Mouse (Mus musculus): ENCODE data around the gene Ctsw. TPM values are rescaled to one million over a fixed set of nuclear protein-coding genes. Genes with fewer than 3 reads are reported as not detected.

Ctsw gene
- polyA plus RNA-seq, 1 experiment from 2014 or later, result 0.53 TPM

GRCm38 (mm10) chr19:5486286-5486685, 18.0 kb upstream of the Ctsw start:
- Histone ChIP-seq H3K27ac (no peak overlapping the region), H3K27me3 (no peaks in the 10 kb centered on the region), H3K4me3 (replicated peaks) (no peak overlapping the region), H3K4me2 (0 out of 2 replicates have a peak overlapping the region, but pooled peaks have one; percentile 86), H3K9ac (peak overlapping the region; percentile 76), H3K36me3 (peaks cover 50% of the 10 kb centered on the region), H3K4me1 (replicated peaks) (peaks cover 43% of the 10 kb centered on the region), H3K9me3 (replicated peaks) (no peaks in the 10 kb centered on the region)
- 83% methylated on average over 8 of the region's 8 CpGs for WGBS (ENCODE audit: insufficient replicate concordance)
- DNase-seq (no peak), ATAC-seq (ENCODE audit: low read depth) (no peak)

DNA sequence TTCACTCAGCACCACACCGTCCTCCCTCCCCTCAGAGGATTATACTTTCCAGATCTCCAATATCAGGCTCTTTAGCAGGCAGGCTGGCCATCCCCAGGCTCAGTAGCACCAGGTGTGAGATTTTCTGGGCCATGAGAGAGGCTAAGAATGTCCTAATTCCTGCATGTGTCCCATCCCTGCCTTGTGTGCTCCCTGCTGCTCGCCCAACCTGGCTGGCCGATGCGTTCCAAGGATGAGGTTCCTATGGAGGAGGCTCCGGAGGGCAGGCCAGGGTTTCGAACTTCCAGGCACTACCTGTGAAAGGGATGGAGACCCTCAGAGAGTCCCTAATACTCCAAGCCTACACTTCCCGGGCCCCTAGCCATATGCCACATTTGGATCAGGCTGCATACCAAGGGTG, 17.5 kb upstream of the Ctsw start:
- ATAC-seq (ENCODE audit: low read depth) (no peak), DNase-seq (no peak)
- Histone ChIP-seq H3K4me1 (replicated peaks) (peaks cover 43% of the 10 kb centered on the region), H3K9ac (no peak overlapping the region), H3K27ac (no peak overlapping the region), H3K9me3 (replicated peaks) (no peaks in the 10 kb centered on the region), H3K36me3 (peaks cover 52% of the 10 kb centered on the region), H3K4me2 (no peak overlapping the region), H3K4me3 (replicated peaks) (no peak overlapping the region), H3K27me3 (no peaks in the 10 kb centered on the region)
- WGBS (ENCODE audit: insufficient replicate concordance), result 85% methylated on average over 7 of the region's 7 CpGs

DNA sequence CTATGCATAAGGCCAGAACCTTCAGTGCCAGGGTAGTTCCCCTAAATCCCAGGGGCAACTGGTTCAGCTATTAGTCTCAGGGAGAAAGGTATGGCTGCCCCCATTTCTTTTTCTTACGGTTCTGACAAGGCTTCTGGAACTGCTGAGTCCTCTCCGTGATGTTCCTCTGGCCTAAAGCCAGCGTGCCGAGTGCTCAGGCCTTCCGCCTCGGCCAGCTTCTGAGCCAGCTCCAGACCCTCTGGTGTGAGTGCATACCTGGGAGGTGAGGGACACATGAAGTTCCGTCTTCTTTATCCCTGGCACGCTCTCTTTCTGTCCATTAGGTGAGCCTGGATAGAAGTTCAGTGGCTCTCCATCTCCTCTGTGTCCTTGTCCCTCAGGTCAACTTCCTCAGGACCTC, 17.1 kb upstream of the Ctsw start:
- ATAC-seq (ENCODE audit: low read depth), result no peak
- Histone ChIP-seq H3K4me1 (replicated peaks) (peaks cover 43% of the 10 kb centered on the region), H3K4me3 (replicated peaks) (no peak overlapping the region), H3K27me3 (no peaks in the 10 kb centered on the region), H3K9ac (no peak overlapping the region), H3K9me3 (replicated peaks) (no peaks in the 10 kb centered on the region), H3K4me2 (no peak overlapping the region), H3K36me3 (peaks cover 52% of the 10 kb centered on the region), H3K27ac (no peak overlapping the region)
- DNase-seq, result no peak
- 84% methylated on average over 8 of the region's 8 CpGs for WGBS (ENCODE audit: insufficient replicate concordance)

GRCm38 (mm10) chr19:5484496-5484895, 16.2 kb upstream of the Ctsw start:
- 82% methylated on average over 5 of the region's 5 CpGs for WGBS (ENCODE audit: insufficient replicate concordance)
- H3K36me3 ChIP-seq, result peaks cover 52% of the 10 kb centered on the region
- H3K9me3 ChIP-seq (replicated peaks), result no peaks in the 10 kb centered on the region

GRCm38 (mm10) chr19:5483386-5484359, 15.4 kb upstream of the Ctsw start:
- Histone ChIP-seq H3K36me3 (peaks cover 52% of the 10 kb centered on the region), H3K27ac (no peak overlapping the region), H3K9me3 (replicated peaks) (no peaks in the 10 kb centered on the region), H3K4me3 (replicated peaks) (no peak overlapping the region), H3K9ac (no peak overlapping the region), H3K27me3 (no peaks in the 10 kb centered on the region), H3K4me2 (no peak overlapping the region), H3K4me1 (replicated peaks) (peaks cover 30% of the 10 kb centered on the region)
- WGBS (ENCODE audit: insufficient replicate concordance), result 80% methylated on average over 19 of the region's 19 CpGs
- ATAC-seq (ENCODE audit: low read depth) (no peak), DNase-seq (no peak)

More at GRCm38 (mm10) chr19:5484496-5484895, 16.2 kb upstream of the Ctsw start:
- Histone ChIP-seq H3K4me1 (replicated peaks) (peaks cover 37% of the 10 kb centered on the region), H3K4me3 (replicated peaks) (no peak overlapping the region), H3K27ac (no peak overlapping the region), H3K9ac (no peak overlapping the region), H3K4me2 (no peak overlapping the region), H3K27me3 (no peaks in the 10 kb centered on the region)
- DNase-seq (no peak), ATAC-seq (ENCODE audit: low read depth) (no peak)

- Histone ChIP-seq H3K27ac (no peak overlapping the region), H3K36me3 (peaks cover 52% of the 10 kb centered on the region), H3K9ac (no peak overlapping the region)
Observed at GRCm38 (mm10) chr19:5481398-5481797, 13.1 kb upstream of the Ctsw start.

DNA sequence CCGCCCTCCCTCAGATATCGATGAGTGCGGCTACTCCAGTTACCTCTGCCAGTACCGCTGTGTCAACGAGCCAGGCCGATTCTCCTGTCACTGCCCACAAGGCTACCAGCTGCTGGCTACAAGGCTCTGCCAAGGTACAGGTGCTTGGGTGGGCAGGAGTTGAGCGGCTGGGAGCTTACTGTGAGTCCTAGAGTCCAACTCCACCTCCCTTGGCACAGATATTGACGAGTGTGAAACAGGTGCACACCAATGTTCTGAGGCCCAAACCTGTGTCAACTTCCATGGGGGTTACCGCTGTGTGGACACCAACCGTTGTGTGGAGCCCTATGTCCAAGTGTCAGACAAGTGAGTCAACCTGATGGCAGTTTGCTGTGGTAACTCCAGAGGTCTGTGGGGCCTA, 11.7 kb upstream of the Ctsw start:
- Histone ChIP-seq H3K9ac (no peak overlapping the region), H3K27ac (no peak overlapping the region), H3K4me3 (replicated peaks) (no peak overlapping the region), H3K36me3 (peaks cover 38% of the 10 kb centered on the region), H3K4me1 (replicated peaks) (peaks cover 20% of the 10 kb centered on the region), H3K27me3 (peaks cover 15% of the 10 kb centered on the region), H3K9me3 (replicated peaks) (no peaks in the 10 kb centered on the region), H3K4me2 (no peak overlapping the region)
- 82% methylated on average over 10 of the region's 10 CpGs for WGBS (ENCODE audit: insufficient replicate concordance)
- DNase-seq, result no peak
- ATAC-seq (ENCODE audit: low read depth), result no peak

More at GRCm38 (mm10) chr19:5481398-5481797, 13.1 kb upstream of the Ctsw start:
- Histone ChIP-seq H3K9me3 (replicated peaks) (no peaks in the 10 kb centered on the region), H3K4me1 (replicated peaks) (peaks cover 15% of the 10 kb centered on the region), H3K4me3 (replicated peaks) (no peak overlapping the region), H3K4me2 (no peak overlapping the region), H3K27me3 (0 out of 2 replicates have a peak, but pooled peaks cover 3% of the 10 kb centered on the region)
- 83% methylated on average over 10 of the region's 10 CpGs for WGBS (ENCODE audit: insufficient replicate concordance)
- DNase-seq, result no peak
- no peak for ATAC-seq (ENCODE audit: low read depth)

DNA sequence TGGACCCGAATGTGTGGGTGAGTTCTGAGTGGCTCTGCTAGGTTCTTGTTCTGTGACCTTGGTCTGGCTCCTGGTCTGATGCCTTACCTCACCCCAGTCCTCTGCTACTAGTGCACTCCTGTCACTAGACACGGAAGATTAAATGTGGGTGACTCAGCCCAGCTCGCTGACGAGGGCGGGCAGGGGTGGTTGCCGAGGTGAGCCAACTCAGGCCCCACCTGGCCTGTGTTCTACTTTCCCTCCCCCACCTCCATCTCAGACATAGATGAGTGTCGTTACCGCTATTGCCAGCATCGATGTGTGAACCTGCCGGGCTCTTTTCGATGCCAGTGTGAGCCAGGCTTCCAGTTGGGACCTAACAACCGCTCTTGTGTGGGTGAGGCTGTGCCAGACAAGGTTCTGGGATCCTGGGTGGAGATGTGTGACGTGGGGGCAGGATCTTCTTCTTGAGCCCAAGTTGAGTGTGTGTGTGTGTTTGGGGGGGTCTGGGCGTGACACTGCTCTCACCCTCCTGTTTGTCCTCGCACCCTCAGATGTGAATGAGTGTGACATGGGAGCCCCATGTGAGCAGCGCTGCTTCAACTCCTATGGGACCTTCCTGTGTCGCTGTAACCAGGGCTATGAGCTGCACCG, 9.5 kb upstream of the Ctsw start:
- DNase-seq, result no peak

GRCm38 (mm10) chr19:5477004-5477667, 8.8 kb upstream of the Ctsw start:
- 71% methylated on average over 10 of the region's 10 CpGs for WGBS (ENCODE audit: insufficient replicate concordance)
- Histone ChIP-seq H3K4me3 (replicated peaks) (no peak overlapping the region), H3K4me2 (no peak overlapping the region), H3K36me3 (peaks cover 9% of the 10 kb centered on the region), H3K9me3 (replicated peaks) (no peaks in the 10 kb centered on the region), H3K27ac (no peak overlapping the region), H3K27me3 (peaks cover 36% of the 10 kb centered on the region), H3K9ac (no peak overlapping the region), H3K4me1 (replicated peaks) (peaks cover 30% of the 10 kb centered on the region)
- no peak for DNase-seq
- ATAC-seq (ENCODE audit: low read depth), result no peak

More for the DNA sequence above, 9.5 kb upstream of the Ctsw start:
- Histone ChIP-seq H3K4me2 (no peak overlapping the region), H3K4me3 (replicated peaks) (no peak overlapping the region), H3K4me1 (replicated peaks) (peaks cover 30% of the 10 kb centered on the region), H3K27ac (no peak overlapping the region), H3K9ac (no peak overlapping the region), H3K36me3 (peaks cover 16% of the 10 kb centered on the region), H3K9me3 (replicated peaks) (no peaks in the 10 kb centered on the region), H3K27me3 (peaks cover 36% of the 10 kb centered on the region)
- ATAC-seq (ENCODE audit: low read depth), result no peak
- WGBS (ENCODE audit: insufficient replicate concordance), result 78% methylated on average over 18 of the region's 18 CpGs

GRCm38 (mm10) chr19:5475069-5475714, 6.9 kb upstream of the Ctsw start:
- Histone ChIP-seq H3K4me2 (peak overlapping the region; percentile 77), H3K36me3 (no peaks in the 10 kb centered on the region), H3K9ac (peak overlapping the region; percentile 65), H3K27me3 (peaks cover 36% of the 10 kb centered on the region), H3K4me3 (replicated peaks) (peak overlapping the region; percentile 57), H3K4me1 (replicated peaks) (peaks cover 30% of the 10 kb centered on the region), H3K9me3 (replicated peaks) (no peaks in the 10 kb centered on the region), H3K27ac (peak overlapping the region; percentile 60; the same call in 1 of the 2 replicates)
- DNase-seq (no peak), ATAC-seq (ENCODE audit: low read depth) (no peak)
- WGBS (ENCODE audit: insufficient replicate concordance), result 40% methylated on average over 13 of the region's 13 CpGs

Measured in liver, embryonic 13.5 days (tissue).